Mouse (Mus musculus) olfactory bulb, adult 2 months (tissue): ENCODE measurements around the gene Prdm12. TPM values are rescaled to one million over a fixed set of nuclear protein-coding genes. Genes with fewer than 3 reads are reported as not detected.

ENCODE experiments used
- H3K27ac ChIP-seq: fragments of 200-500 bp; 2 replicates; pipeline ENCODE4 v1.5.1; 2012; ENCODE audit warnings: low read depth, low read length; ENCODE audit not compliant: insufficient read depth
- H3K4me1 ChIP-seq: fragments of 200-500 bp; 2 replicates; pipeline ENCODE4 v1.6.1; 2012; ENCODE audit warnings: low read length; ENCODE audit not compliant: control insufficient read depth, insufficient read depth
- H3K4me3 ChIP-seq: fragments of 200-500 bp; 2 replicates; pipeline ENCODE4 v1.5.1; 2012; ENCODE audit warnings: mild to moderate bottlenecking, low read depth, low read length, moderate library complexity; ENCODE audit not compliant: insufficient read depth
- CTCF ChIP-seq: fragments of 200-500 bp; IDR thresholded peaks from 2 replicates; pipeline ENCODE4 v1.5.1; 2012; ENCODE audit warnings: low read depth, mild to moderate bottlenecking, low read length, moderate library complexity; ENCODE audit not compliant: insufficient read depth
- POLR2A ChIP-seq: fragments of 200-500 bp; IDR thresholded peaks from 2 replicates; pipeline ENCODE4 v1.6.1; 2012; ENCODE audit warnings: mild to moderate bottlenecking, low read depth, low read length, moderate library complexity; ENCODE audit not compliant: insufficient read depth
- WGBS: fragments of 180-500 bp; shearing (Covaris S2); methylation state at CpG from one replicate; pipeline ENCODE4 v1.1.7; 2018; 5-methylcytosine and 5-hydroxymethylcytosine counted together
- polyA plus RNA-seq: library from polyadenylated mRNA; stranded (reverse); fragments of >200 nt; gene quantifications from 2 replicates; pipeline ENCODE4 v1.2.4, GENCODE M21; 2012; ENCODE audit warnings: low replicate concordance; ENCODE audit not compliant: missing spikeins, insufficient read depth, insufficient read length

Prdm12 gene
- polyA plus RNA-seq, 1 experiment = not detected

- TF ChIP-seq CTCF (no peak), POLR2A (no peak)
- 95% methylated on average over 6 of the region's 6 CpGs for WGBS
- H3K4me1 ChIP-seq = no peaks in the 10 kb centered on the region
- no peak overlapping the region for H3K27ac ChIP-seq
- no peak overlapping the region for H3K4me3 ChIP-seq
Observed at GRCm38 (mm10) chr2:31619208-31619607, 20.6 kb upstream of the Prdm12 start.

GRCm38 (mm10) chr2:31633531-31633930 lies 6.3 kb upstream of the Prdm12 start:
- TF ChIP-seq POLR2A (no peak), CTCF (no peak)
- no peak overlapping the region for H3K27ac ChIP-seq
- WGBS = 61% methylated on average over 3 of the region's 3 CpGs
- H3K4me1 ChIP-seq = peaks cover 17% of the 10 kb centered on the region
- H3K4me3 ChIP-seq = no peak overlapping the region

GRCm38 (mm10) chr2:31635281-31636137 lies 4.3 kb upstream of the Prdm12 start:
- Histone ChIP-seq H3K27ac (no peak overlapping the region), H3K4me1 (peaks cover 26% of the 10 kb centered on the region), H3K4me3 (no peak overlapping the region)
- WGBS = 2% methylated on average over 49 of the region's 52 CpGs
- TF ChIP-seq POLR2A (no peak), CTCF (no peak)

- H3K4me3 ChIP-seq = no peak overlapping the region
- TF ChIP-seq POLR2A (no peak), CTCF (no peak)
- no peak overlapping the region for H3K27ac ChIP-seq
- 1% methylated on average over 48 of the region's 48 CpGs for WGBS
- H3K4me1 ChIP-seq = peaks cover 28% of the 10 kb centered on the region
Observed at GRCm38 (mm10) chr2:31636138-31636741, 3.6 kb upstream of the Prdm12 start.

GRCm38 (mm10) chr2:31636742-31637141 lies 3.1 kb upstream of the Prdm12 start:
- Histone ChIP-seq H3K4me1 (peaks cover 29% of the 10 kb centered on the region), H3K27ac (no peak overlapping the region), H3K4me3 (no peak overlapping the region)
- TF ChIP-seq POLR2A = no peak
- TF ChIP-seq CTCF = no peak
- 2% methylated on average over 35 of the region's 35 CpGs for WGBS

- Histone ChIP-seq H3K4me3 (no peak overlapping the region), H3K4me1 (peaks cover 29% of the 10 kb centered on the region), H3K27ac (no peak overlapping the region)
- 3% methylated on average over 12 of the region's 12 CpGs for WGBS
- TF ChIP-seq POLR2A (no peak), CTCF (no peak)
Observed at GRCm38 (mm10) chr2:31637311-31637710, 2.5 kb upstream of the Prdm12 start.

GRCm38 (mm10) chr2:31637807-31638206 lies 2.0 kb upstream of the Prdm12 start:
- Histone ChIP-seq H3K4me3 (no peak overlapping the region), H3K4me1 (peaks cover 29% of the 10 kb centered on the region), H3K27ac (no peak overlapping the region)
- WGBS = 2% methylated on average over 22 of the region's 22 CpGs
- TF ChIP-seq POLR2A = no peak
- peak; percentile 51; the same call in 1 of the 2 replicates for TF ChIP-seq CTCF

GRCm38 (mm10) chr2:31638581-31639465 lies 1.0 kb upstream of the Prdm12 start:
- Histone ChIP-seq H3K4me3 (no peak overlapping the region), H3K27ac (no peak overlapping the region), H3K4me1 (peaks cover 29% of the 10 kb centered on the region)
- TF ChIP-seq CTCF = no peak
- TF ChIP-seq POLR2A = no peak
- WGBS = 13% methylated on average over 34 of the region's 34 CpGs
